Comparison of ENCODE assay signal across 24 mouse cellular contexts in the genomic region with DNA sequence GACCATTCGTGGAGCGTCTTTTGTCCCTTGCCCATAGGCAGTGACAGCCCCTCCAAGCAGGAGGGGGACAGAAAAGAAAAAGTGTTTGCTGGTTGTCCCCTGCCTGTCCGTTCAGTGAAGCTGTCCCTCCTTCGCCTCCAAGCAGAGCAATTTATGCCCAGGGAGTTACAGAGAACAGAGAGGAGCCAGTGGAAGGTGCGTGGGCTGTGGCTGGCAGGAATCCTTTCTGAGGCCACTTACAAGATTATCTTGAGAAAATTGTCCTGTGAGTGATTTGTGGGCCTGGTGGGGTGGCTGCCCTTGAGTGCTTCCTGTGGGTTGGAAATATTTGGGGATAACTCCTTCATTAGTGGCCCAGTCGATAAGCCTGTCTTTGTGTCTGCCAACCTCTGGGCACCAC. TPM values are rescaled to one million over a fixed set of nuclear protein-coding genes. Genes with fewer than 3 reads are reported as not detected.
DNase-seq lines count a peak whose midpoint lies in the region; ATAC-seq and TF ChIP-seq lines count a peak whose summit lies in the region.
"Had no signal": no experiment of that assay in that cellular context is flagged by ENCODE, and none has a peak within 500 bp of the region (broad histone marks: within the 10 kb centered on the region; RNA-seq: fewer than 3 reads in every experiment).

No protein-coding gene starts in this region.

- peak overlapping the region; percentile 85 for H3K27ac ChIP-seq in heart, embryonic 10.5 days
- peak overlapping the region; percentile 23; the same call in 1 of the 2 replicates for H3K27ac ChIP-seq in hindbrain, embryonic 10.5 days
- no peak overlapping the region for H3K27ac ChIP-seq in hindbrain, embryonic 11.5 days (ENCODE audit: low read depth, low read length)
- peak overlapping the region; percentile 85 for H3K27ac ChIP-seq in testis, adult 2 months (ENCODE audit: control insufficient read depth, insufficient read depth, low read depth, low read length)
- H3K27ac ChIP-seq: embryonic facial prominence, embryonic 10.5 days; forebrain, embryonic 15.5 days; hindbrain, embryonic 12.5 days; liver, embryonic 12.5 days; neural tube, embryonic 15.5 days; stomach, postnatal 0 days had no signal

- no peak for ATAC-seq in hindbrain, embryonic 11.5 days (ENCODE audit: low FRiP score)
- ATAC-seq: CD4-positive, CD25-positive, alpha-beta regulatory T cell, adult 4 months; forebrain, embryonic 15.5 days; intestine, postnatal 0 days; liver, embryonic 12.5 days had no signal

- 82% methylated on average over 6 of the region's 6 CpGs for WGBS in heart, embryonic 10.5 days
- WGBS in hindbrain, embryonic 10.5 days, result 90% methylated on average over 6 of the region's 6 CpGs
- WGBS in hindbrain, embryonic 11.5 days, result 94% methylated on average over 6 of the region's 6 CpGs

- H3K4me3 ChIP-seq in heart, embryonic 10.5 days, result no peak overlapping the region
- no peak overlapping the region for H3K4me3 ChIP-seq in hindbrain, embryonic 10.5 days
- H3K4me3 ChIP-seq in hindbrain, embryonic 11.5 days (ENCODE audit: low read depth, low read length), result no peak overlapping the region
- H3K4me3 ChIP-seq in testis, adult 2 months (ENCODE audit: control insufficient read depth, low read depth, low read length), result no peak overlapping the region
- H3K4me3 ChIP-seq: embryonic facial prominence, embryonic 10.5 days; forebrain, embryonic 15.5 days; hindbrain, embryonic 12.5 days; liver, embryonic 12.5 days; midbrain, embryonic 10.5 days; neural tube, embryonic 15.5 days had no signal

- H3K27me3 ChIP-seq in heart, embryonic 10.5 days (ENCODE audit: insufficient read depth, poor library complexity, severe bottlenecking), result peaks cover 3% of the 10 kb centered on the region; the same call in 1 of the 2 replicates
- no peaks in the 10 kb centered on the region for H3K27me3 ChIP-seq in hindbrain, embryonic 10.5 days (ENCODE audit: insufficient read depth, poor library complexity, severe bottlenecking)
- no peaks in the 10 kb centered on the region for H3K27me3 ChIP-seq in hindbrain, embryonic 11.5 days (ENCODE audit: control insufficient read depth, insufficient read depth, low read length)
- no peaks in the 10 kb centered on the region for H3K27me3 ChIP-seq in testis, adult 2 months (ENCODE audit: control insufficient read depth, insufficient read depth, low read length)
- H3K27me3 ChIP-seq: forebrain, embryonic 15.5 days; neural tube, embryonic 15.5 days had no signal

- intact Hi-C loops in left cerebral cortex, postnatal 10 days (cut with DNase I), result no loop called here

- 0 out of 2 replicates have a peak, but pooled peaks have one; percentile 38 for TF ChIP-seq POLR2A in testis, adult 2 months (IDR thresholded peaks at IDR 0.05; ENCODE audit: control insufficient read depth, low read depth, low read length)

- H3K4me1 ChIP-seq in heart, embryonic 10.5 days, result peaks cover 37% of the 10 kb centered on the region
- peaks cover 28% of the 10 kb centered on the region for H3K4me1 ChIP-seq in hindbrain, embryonic 10.5 days (replicated peaks)
- H3K4me1 ChIP-seq in hindbrain, embryonic 11.5 days (replicated peaks; ENCODE audit: control insufficient read depth, insufficient read depth, low read length), result 0 out of 2 replicates have a peak, but pooled peaks cover 5% of the 10 kb centered on the region
- peaks cover 9% of the 10 kb centered on the region for H3K4me1 ChIP-seq in testis, adult 2 months (ENCODE audit: control insufficient read depth, insufficient read depth, low read length)
- H3K4me1 ChIP-seq: neural tube, embryonic 15.5 days had no signal

- no peak overlapping the region for H3K9ac ChIP-seq in hindbrain, embryonic 11.5 days (ENCODE audit: low read depth, low read length)
- H3K9ac ChIP-seq: forebrain, embryonic 15.5 days; hindbrain, embryonic 12.5 days; liver, embryonic 12.5 days; neural tube, embryonic 15.5 days had no signal

- no peaks in the 10 kb centered on the region for H3K9me3 ChIP-seq in heart, embryonic 10.5 days
- no peaks in the 10 kb centered on the region for H3K9me3 ChIP-seq in hindbrain, embryonic 10.5 days
- no peaks in the 10 kb centered on the region for H3K9me3 ChIP-seq in hindbrain, embryonic 11.5 days (ENCODE audit: control insufficient read depth, low read length)
- H3K9me3 ChIP-seq: embryonic facial prominence, embryonic 10.5 days; forebrain, embryonic 15.5 days; hindbrain, embryonic 12.5 days; neural tube, embryonic 15.5 days had no signal

- no peak for TF ChIP-seq CTCF in testis, adult 2 months (IDR thresholded peaks at IDR 0.05; ENCODE audit: control insufficient read depth, insufficient read depth, insufficient replicate concordance, low read depth, low read length)

- no peak for DNase-seq in heart, embryonic 10.5 days (ENCODE audit: low spot score)
- DNase-seq in heart, adult 18-20 months, result no peak
- DNase-seq in hindbrain, embryonic 10.5 days (ENCODE audit: low spot score), result no peak
- no peak for DNase-seq in hindbrain, embryonic 11.5 days (ENCODE audit: low spot score)
- DNase-seq in left cerebral cortex, adult 18-20 months (ENCODE audit: low spot score in 2 of 2), result peak; percentile 40 to 57
- DNase-seq in left cerebral cortex, postnatal 10 days (ENCODE audit: extremely low spot score in 1 of 2, low spot score in 2 of 2), result no peak
- DNase-seq in ovary, postnatal 36 days (ENCODE audit: low spot score), result no peak
- DNase-seq: adrenal gland, postnatal 25 days; cerebellum, adult 11-12 months; cerebellum, postnatal 10 days; gastrocnemius, postnatal 14 days; lung, adult 18-20 months; lung, postnatal 10 days; thymus, postnatal 36 days had no signal

- H3K4me2 ChIP-seq in hindbrain, embryonic 11.5 days (replicated peaks; ENCODE audit: low read depth, low read length), result no peak overlapping the region
- H3K4me2 ChIP-seq: forebrain, embryonic 15.5 days; hindbrain, embryonic 12.5 days; liver, embryonic 12.5 days; neural tube, embryonic 15.5 days had no signal

- H3K36me3 ChIP-seq in heart, embryonic 10.5 days, result no peaks in the 10 kb centered on the region
- no peaks in the 10 kb centered on the region for H3K36me3 ChIP-seq in hindbrain, embryonic 10.5 days
- no peaks in the 10 kb centered on the region for H3K36me3 ChIP-seq in hindbrain, embryonic 11.5 days (ENCODE audit: control insufficient read depth, insufficient read depth, low read length)
- H3K36me3 ChIP-seq in testis, adult 2 months (ENCODE audit: control insufficient read depth, insufficient read depth, low read length), result no peaks in the 10 kb centered on the region
- H3K36me3 ChIP-seq: embryonic facial prominence, embryonic 10.5 days; forebrain, embryonic 15.5 days; hindbrain, embryonic 12.5 days; liver, embryonic 12.5 days; midbrain, embryonic 10.5 days; neural tube, embryonic 15.5 days had no signal

RNA-seq across cellular contexts. Expression of gene Pard6b, which starts 42.8 kb away (rescaled TPM):
- 12.2 and 15.0 TPM in 2 replicates for polyA plus RNA-seq in heart, embryonic 10.5 days (2016; fragmentation: Nextera tagmentation; extraction: Ambion mirVana)
- total RNA-seq in heart, adult 18-20 months (2021), result 1 to 10 TPM; 1.7 to 2.6 TPM
- polyA plus RNA-seq in hindbrain, embryonic 10.5 days (2016; fragmentation: Nextera tagmentation; extraction: Ambion mirVana), result 6.2 and 8.1 TPM in 2 replicates
- 7.1 and 7.5 TPM in 2 replicates for polyA plus RNA-seq in hindbrain, embryonic 11.5 days (2014; fragmentation: Nextera tagmentation; extraction: Ambion mirVana)
- 1 to 10 TPM; 5.5 to 5.7 TPM for total RNA-seq in left cerebral cortex, adult 18-20 months (2021)
- 1 to 10 TPM; 3.3 to 4.6 TPM for total RNA-seq in left cerebral cortex, postnatal 10 days (2021)
- polyA plus RNA-seq in testis, adult 2 months (2012; rRNA removed), result 5.8 and 6.9 TPM in 2 replicates

Comparison
In these comparisons a context has a peak if more than half of its experiments do, and no peak if none do; other contexts are left out.
1. DNase-seq: peak in left cerebral cortex, adult 18-20 months (2 of 2); none in heart, embryonic 10.5 days (single experiment), heart, adult 18-20 months (0 of 2), hindbrain, embryonic 10.5 days (single experiment), hindbrain, embryonic 11.5 days (single experiment), left cerebral cortex, postnatal 10 days (0 of 2) and ovary, postnatal 36 days (single experiment).